Mouse (Mus musculus): ENCODE measurements around the gene Lsr. TPM values are rescaled to one million over a fixed set of nuclear protein-coding genes. Genes with fewer than 3 reads are reported as not detected.
"Not testable (repeated sequence)": the region's sequence is repeated elsewhere in the genome, so short reads cannot be mapped to it uniquely, and the experiment has no call there.

The Lsr gene
- total RNA-seq, 2 experiments from 2014 or later = 10.1 to 10.2 TPM

DNA sequence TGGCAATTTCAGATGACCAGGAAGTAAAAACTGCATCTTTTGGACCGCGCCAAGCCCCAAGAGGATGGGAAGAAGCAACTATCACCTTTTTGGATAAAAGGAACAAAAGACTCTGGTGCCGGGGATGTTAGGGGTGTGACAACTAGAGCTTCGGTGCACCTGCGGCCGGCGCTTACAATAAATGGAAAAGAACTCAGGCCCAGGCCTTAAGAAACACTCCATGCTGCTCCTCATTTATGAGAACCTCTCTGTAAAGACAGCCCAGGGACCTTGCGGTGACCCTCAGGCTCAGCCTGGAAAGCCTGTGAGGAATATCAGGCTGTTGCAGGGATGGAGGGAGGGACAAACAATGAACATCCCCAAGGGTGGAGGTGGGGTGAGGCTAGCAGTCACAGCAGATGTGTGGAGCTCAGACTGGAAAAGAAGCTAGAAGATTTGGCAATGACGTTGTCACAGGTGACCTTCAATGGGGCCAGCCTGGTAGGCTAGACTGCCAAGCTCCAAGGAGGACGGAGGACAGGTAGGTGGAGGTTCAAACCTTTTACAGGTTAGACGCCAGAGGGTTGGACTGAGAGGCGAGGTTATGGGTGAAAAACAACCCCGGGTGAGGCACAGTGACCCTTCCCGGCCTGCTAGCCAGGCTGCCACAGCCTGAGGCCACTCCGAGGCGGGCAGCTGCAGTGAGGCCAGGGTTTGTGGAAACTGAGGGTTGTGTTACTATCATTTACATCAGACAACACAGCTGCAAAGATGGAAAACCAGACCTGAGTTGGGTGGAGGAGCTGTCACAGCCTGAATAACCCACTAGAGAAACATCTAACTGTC lies 20.6 kb downstream of the Lsr start:
- intact Hi-C loops (cut with DNase I) = no loop called here
- H3K27ac ChIP-seq = no peak overlapping the region
- DNase-seq (ENCODE audit: extremely low spot score in 1 of 2, low spot score in 2 of 2) = no peak
- no peak for TF ChIP-seq CTCF (IDR thresholded peaks at IDR 0.05)
- H3K4me3 ChIP-seq = no peak overlapping the region

DNA sequence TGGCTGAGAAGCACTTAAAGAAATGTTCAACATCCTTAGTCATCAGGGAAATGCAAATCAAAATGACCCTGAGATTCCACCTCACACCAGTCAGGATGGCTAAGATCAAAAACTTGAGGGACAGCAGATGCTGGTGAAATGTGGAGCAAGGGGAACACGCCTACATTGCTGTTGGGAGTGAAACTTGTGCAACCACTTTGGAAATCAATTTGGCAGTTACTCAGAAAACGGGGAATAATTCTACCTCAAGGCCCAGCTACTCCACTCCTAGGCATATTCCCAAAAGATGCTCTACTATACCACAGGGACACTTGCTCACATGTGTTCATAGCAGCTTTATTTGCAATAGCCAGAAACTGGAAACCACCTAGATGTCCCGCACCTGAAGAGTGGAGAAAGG lies 23.4 kb downstream of the Lsr start:
- DNase-seq (ENCODE audit: extremely low spot score in 1 of 2, low spot score in 2 of 2); intact Hi-C loops (cut with DNase I); H3K4me3 ChIP-seq; H3K27ac ChIP-seq: not testable (repeated sequence)

DNA sequence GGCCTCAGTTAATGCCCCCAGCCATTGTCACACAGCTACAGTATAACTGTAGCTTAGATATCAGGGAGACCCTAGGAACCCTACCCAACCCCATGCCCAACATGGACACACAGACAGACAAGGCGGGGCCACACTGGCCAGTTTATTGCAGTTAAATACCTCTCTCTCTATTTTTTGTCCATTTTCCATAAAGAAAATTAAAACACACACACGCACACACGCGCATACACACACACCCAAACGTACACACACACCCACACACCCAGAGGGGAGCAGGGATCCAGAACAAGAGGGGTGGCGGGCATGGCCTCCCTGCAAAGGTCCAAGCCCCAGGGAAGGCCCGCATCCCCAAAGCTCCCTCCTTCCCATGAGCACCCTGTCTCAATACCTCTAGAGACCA lies 27.4 kb downstream of the Lsr start:
- Histone ChIP-seq H3K4me3 (no peak overlapping the region), H3K27ac (no peak overlapping the region)
- DNase-seq (ENCODE audit: extremely low spot score in 1 of 2, low spot score in 2 of 2) = no peak
- intact Hi-C loops (cut with DNase I) = no loop called here
- TF ChIP-seq CTCF (IDR thresholded peaks at IDR 0.05) = no peak

DNA sequence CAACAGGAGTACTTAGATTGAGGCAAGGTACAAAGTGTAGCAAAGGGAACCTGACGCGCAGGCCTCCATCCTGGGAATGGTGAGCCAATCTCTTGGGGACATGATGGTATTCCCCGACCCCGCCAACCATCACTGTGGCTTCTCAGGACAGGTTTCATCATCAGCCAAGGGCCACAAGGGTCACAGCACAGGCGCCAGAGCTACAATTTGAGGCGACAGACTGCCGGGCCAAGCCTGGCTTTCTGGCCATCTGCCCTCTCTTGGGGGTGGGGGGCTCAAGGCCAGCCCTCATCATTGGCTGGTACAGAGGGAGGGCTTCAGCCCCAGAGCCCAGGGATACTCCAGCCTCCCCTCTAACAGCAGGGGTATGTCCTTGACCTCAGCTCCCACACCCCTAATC lies 27.8 kb downstream of the Lsr start:
- H3K27ac ChIP-seq; H3K4me3 ChIP-seq; DNase-seq (ENCODE audit: extremely low spot score in 1 of 2, low spot score in 2 of 2); intact Hi-C loops (cut with DNase I): not testable (repeated sequence)

- H3K27ac ChIP-seq; DNase-seq (ENCODE audit: extremely low spot score in 1 of 2, low spot score in 2 of 2); H3K4me3 ChIP-seq; intact Hi-C loops (cut with DNase I): not testable (repeated sequence)
Observed at GRCm38 (mm10) chr7:30944706-30945105, 28.6 kb downstream of the Lsr start.

- TF ChIP-seq CTCF (IDR thresholded peaks at IDR 0.05) = no peak
- no peak for DNase-seq (ENCODE audit: extremely low spot score in 1 of 2, low spot score in 2 of 2)
- intact Hi-C loops (cut with DNase I) = no loop called here
- Histone ChIP-seq H3K27ac (no peak within 1 kb of the TSS), H3K4me3 (no peak within 1 kb of the TSS)
Observed at GRCm38 (mm10) chr7:30943909-30944635, 29.2 kb downstream of the Lsr start, which contains the start of gene Hamp. TSS of gene Hamp (minus strand) at chr7:30944032.

GRCm38 (mm10) chr7:30942365-30942764 lies 30.9 kb downstream of the Lsr start:
- H3K4me3 ChIP-seq; H3K27ac ChIP-seq; DNase-seq (ENCODE audit: extremely low spot score in 1 of 2, low spot score in 2 of 2); intact Hi-C loops (cut with DNase I): not testable (repeated sequence)

- H3K27ac ChIP-seq; intact Hi-C loops (cut with DNase I); DNase-seq (ENCODE audit: extremely low spot score in 1 of 2, low spot score in 2 of 2); H3K4me3 ChIP-seq: not testable (repeated sequence)
Observed at GRCm38 (mm10) chr7:30940070-30940469, 33.2 kb downstream of the Lsr start.

DNA sequence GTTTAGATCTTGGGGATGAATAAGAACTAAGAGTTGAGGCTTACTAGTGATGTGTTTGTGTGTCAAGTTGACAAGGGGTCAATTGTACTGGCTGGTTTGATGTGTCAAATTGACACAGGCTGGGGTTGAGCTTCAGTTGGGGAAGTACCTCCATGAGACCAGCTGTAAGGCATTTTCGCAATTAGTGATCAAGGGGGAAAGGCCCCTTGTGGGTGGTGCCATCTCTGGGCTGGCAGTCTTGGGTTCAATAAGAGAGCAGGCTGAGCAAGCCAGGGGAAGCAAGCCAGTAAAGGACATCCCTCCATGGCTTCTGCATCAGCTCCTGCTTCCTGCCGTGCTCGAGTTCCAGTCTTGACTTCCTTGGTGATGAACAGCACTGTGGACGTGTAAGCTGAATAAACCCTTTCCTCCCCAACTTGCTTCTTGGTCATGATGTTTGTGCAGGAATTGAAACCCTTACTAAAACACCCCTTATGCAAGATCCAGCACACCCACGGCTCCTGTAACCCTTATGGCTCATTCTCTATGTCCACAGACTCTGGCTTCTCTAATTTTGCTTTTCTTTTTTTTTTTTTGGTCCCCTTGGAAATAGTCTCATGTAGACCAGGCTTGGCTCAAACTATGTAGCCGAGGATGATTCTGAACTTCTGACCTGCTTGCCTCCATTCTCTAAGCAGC lies 37.7 kb downstream of the Lsr start:
- H3K4me3 ChIP-seq; intact Hi-C loops (cut with DNase I); H3K27ac ChIP-seq; DNase-seq (ENCODE audit: extremely low spot score in 1 of 2, low spot score in 2 of 2): not testable (repeated sequence)

DNA sequence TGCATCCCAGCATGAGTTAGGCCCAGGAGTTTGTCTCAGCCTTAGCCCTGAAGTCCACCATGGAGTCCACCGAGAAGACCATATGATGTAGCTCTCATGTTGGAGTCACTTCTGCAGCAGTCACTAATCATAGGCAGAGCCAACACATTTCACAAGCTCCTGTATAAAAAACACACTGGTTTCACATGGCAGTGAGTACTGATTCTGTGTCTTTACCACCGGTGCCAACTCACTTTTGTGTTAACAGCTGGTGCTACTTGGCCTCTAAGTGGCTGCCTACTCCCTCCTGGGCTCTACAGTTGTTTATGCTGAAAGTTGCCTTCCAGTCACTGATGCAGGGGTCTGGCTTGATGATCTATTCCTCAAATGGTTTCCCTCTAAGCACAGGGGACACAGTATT lies 48.7 kb downstream of the Lsr start, which contains the start of gene Hamp2:
Gene Hamp2, minus strand, starts transcription at position 101 of the 400 bp plus-strand sequence.
- intact Hi-C loops (cut with DNase I); DNase-seq (ENCODE audit: extremely low spot score in 1 of 2, low spot score in 2 of 2); H3K4me3 ChIP-seq; H3K27ac ChIP-seq: not testable (repeated sequence)

GRCm38 (mm10) chr7:30924071-30924470 lies 49.2 kb downstream of the Lsr start:
- H3K27ac ChIP-seq = no peak overlapping the region
- intact Hi-C loops (cut with DNase I) = no loop called here
- no peak for TF ChIP-seq CTCF (IDR thresholded peaks at IDR 0.05)
- H3K4me3 ChIP-seq = no peak overlapping the region
- DNase-seq (ENCODE audit: extremely low spot score in 1 of 2, low spot score in 2 of 2) = no peak

DNA sequence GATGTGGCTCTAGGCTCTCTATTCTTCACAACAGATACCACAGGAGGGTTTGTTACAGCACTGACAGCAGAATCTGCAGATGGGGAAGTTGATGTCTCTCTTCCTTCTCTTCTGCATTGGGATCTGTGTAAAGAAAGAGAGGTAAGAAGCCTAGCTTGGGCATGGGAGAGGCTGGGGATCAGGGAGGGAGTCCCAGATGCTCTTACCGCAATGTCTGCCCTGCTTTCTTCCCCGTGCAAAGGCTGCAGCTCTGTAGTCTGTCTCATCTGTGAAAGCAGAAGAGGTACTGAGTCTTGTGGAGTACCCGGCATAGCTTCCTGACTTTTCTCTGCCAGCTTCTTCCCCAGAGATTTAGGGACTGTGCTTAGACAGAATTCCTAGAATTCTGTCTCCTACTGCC lies 50.8 kb downstream of the Lsr start:
- DNase-seq (ENCODE audit: extremely low spot score in 1 of 2, low spot score in 2 of 2); H3K27ac ChIP-seq; intact Hi-C loops (cut with DNase I); H3K4me3 ChIP-seq: not testable (repeated sequence)
